Mouse (Mus musculus) heart, adult 2 months (tissue): ENCODE measurements at regions not wholly inside any gene's neighbourhood (a gene's known extent, or its start where the extent isn't known, plus 50 kb on each side); places are given as distances from the start of the nearest gene placed in this dataset.

Source experiments
- CTCF ChIP-seq: fragments of 200-600 bp; IDR thresholded peaks from 2 replicates; pipeline ENCODE4 v1.8.1; 2022; ENCODE audit warnings: antibody characterized with exemption, mild to moderate bottlenecking, moderate library complexity
- POLR2A ChIP-seq: fragments of 200-500 bp; IDR thresholded peaks from 2 replicates; pipeline ENCODE4 v1.6.1; 2011; ENCODE audit warnings: mild to moderate bottlenecking, low read depth, low read length, control low read depth; ENCODE audit not compliant: insufficient read depth

- TF ChIP-seq CTCF (no peak), POLR2A (no peak)
Measured at GRCm38 (mm10) chr2:138659376-138659775, 403.0 kb downstream of the Btbd3 start.
